19 mouse cellular contexts compared by ENCODE assay signal in the genomic region with DNA sequence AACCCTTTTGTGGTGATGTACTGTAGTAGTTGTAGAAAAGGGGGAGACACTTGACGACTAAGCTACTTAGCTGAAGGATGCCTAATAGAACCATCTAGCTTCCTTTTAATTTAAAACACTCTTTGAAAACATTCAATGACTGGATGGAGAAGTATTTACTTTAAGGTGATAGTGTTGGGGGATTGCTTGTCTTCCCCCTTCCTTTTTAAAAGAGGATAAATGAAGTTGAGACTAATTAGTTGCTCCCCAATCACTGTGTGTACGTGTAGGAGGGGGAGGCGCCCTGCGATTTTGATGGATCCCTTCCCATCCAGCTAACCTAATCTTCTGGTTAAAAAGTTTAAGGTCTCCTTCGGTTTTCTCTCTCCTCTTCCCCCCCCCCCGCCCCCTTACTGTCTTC. TPM values are rescaled to one million over a fixed set of nuclear protein-coding genes. Genes with fewer than 3 reads are reported as not detected.
DNase-seq lines count a peak whose midpoint lies in the region; ATAC-seq and TF ChIP-seq lines count a peak whose summit lies in the region.
"Had no signal": no experiment of that assay in that cellular context is flagged by ENCODE, and none has a peak within 500 bp of the region (broad histone marks: within the 10 kb centered on the region; RNA-seq: fewer than 3 reads in every experiment).

No protein-coding gene starts in this region.

- ATAC-seq in heart, postnatal 0 days (ENCODE audit: insufficient read depth, low read depth), result no peak
- ATAC-seq in midbrain, embryonic 14.5 days (ENCODE audit: low FRiP score, low TSS enrichment), result no peak
- ATAC-seq in midbrain, postnatal 0 days (ENCODE audit: low FRiP score), result no peak
- ATAC-seq in intestine, embryonic 15.5 days, result no peak
- ATAC-seq: forebrain, embryonic 16.5 days; inflammation-experienced regulatory T-cells, adult 6 months; midbrain, embryonic 16.5 days had no signal

- peak overlapping the region; percentile 56; the same call in 1 of the 2 replicates for H3K4me2 ChIP-seq in heart, postnatal 0 days (ENCODE audit: low read depth, low read length)
- no peak overlapping the region for H3K4me2 ChIP-seq in midbrain, embryonic 14.5 days (ENCODE audit: low read length)
- H3K4me2 ChIP-seq in midbrain, postnatal 0 days (ENCODE audit: low read depth, low read length, poor library complexity, severe bottlenecking), result no peak overlapping the region
- H3K4me2 ChIP-seq in intestine, embryonic 15.5 days (replicated peaks), result peak overlapping the region; percentile 58

- H3K9me3 ChIP-seq in heart, postnatal 0 days (replicated peaks; ENCODE audit: control insufficient read depth, low read length), result no peaks in the 10 kb centered on the region
- no peaks in the 10 kb centered on the region for H3K9me3 ChIP-seq in midbrain, embryonic 14.5 days (ENCODE audit: control insufficient read depth, low read length)
- H3K9me3 ChIP-seq in midbrain, postnatal 0 days (ENCODE audit: low read length), result no peaks in the 10 kb centered on the region
- H3K9me3 ChIP-seq in intestine, embryonic 15.5 days, result no peaks in the 10 kb centered on the region
- H3K9me3 ChIP-seq: hindbrain, embryonic 10.5 days; limb, embryonic 12.5 days had no signal

- no peaks in the 10 kb centered on the region for H3K4me1 ChIP-seq in heart, postnatal 0 days (ENCODE audit: control insufficient read depth, insufficient read depth)
- no peaks in the 10 kb centered on the region for H3K4me1 ChIP-seq in midbrain, embryonic 14.5 days (ENCODE audit: control insufficient read depth, insufficient read depth, low read length)
- H3K4me1 ChIP-seq in midbrain, postnatal 0 days (ENCODE audit: insufficient read depth, low read length), result no peaks in the 10 kb centered on the region
- H3K4me1 ChIP-seq in intestine, embryonic 15.5 days (replicated peaks), result peaks cover 2% of the 10 kb centered on the region; the same call in 1 of the 2 replicates

- peaks cover 89% of the 10 kb centered on the region for H3K27me3 ChIP-seq in heart, postnatal 0 days (ENCODE audit: control insufficient read depth, insufficient read depth, low read length)
- peaks cover 92% of the 10 kb centered on the region for H3K27me3 ChIP-seq in midbrain, embryonic 14.5 days (ENCODE audit: control insufficient read depth, insufficient read depth, low read length)
- peaks cover 79% of the 10 kb centered on the region for H3K27me3 ChIP-seq in midbrain, postnatal 0 days (ENCODE audit: insufficient read depth, low read length)
- peaks cover 45% of the 10 kb centered on the region for H3K27me3 ChIP-seq in intestine, embryonic 15.5 days (replicated peaks)

- H3K4me3 ChIP-seq in heart, postnatal 0 days (ENCODE audit: low read depth, low read length), result no peak overlapping the region
- no peak overlapping the region for H3K4me3 ChIP-seq in midbrain, embryonic 14.5 days (replicated peaks; ENCODE audit: low read depth, low read length)
- no peak overlapping the region for H3K4me3 ChIP-seq in midbrain, postnatal 0 days (ENCODE audit: low read depth, low read length)
- peak overlapping the region; percentile 46 for H3K4me3 ChIP-seq in intestine, embryonic 15.5 days (replicated peaks)
- H3K4me3 ChIP-seq: hindbrain, embryonic 10.5 days; layer of hippocampus, adult 2 months; left cerebral cortex, adult 2 months had no signal

- H3K9ac ChIP-seq in heart, postnatal 0 days (replicated peaks; ENCODE audit: low read depth, low read length), result no peak overlapping the region
- no peak overlapping the region for H3K9ac ChIP-seq in midbrain, embryonic 14.5 days (replicated peaks; ENCODE audit: low read length)
- no peak overlapping the region for H3K9ac ChIP-seq in midbrain, postnatal 0 days (replicated peaks; ENCODE audit: low read length, poor library complexity, severe bottlenecking)
- H3K9ac ChIP-seq in intestine, embryonic 15.5 days, result no peak overlapping the region
- H3K9ac ChIP-seq: limb, embryonic 12.5 days; liver, embryonic 14.5 days had no signal

- TF ChIP-seq CTCF in heart, postnatal 0 days (IDR thresholded peaks at IDR 0.05; ENCODE audit: low read depth), result no peak
- TF ChIP-seq CTCF in midbrain, postnatal 0 days (IDR thresholded peaks at IDR 0.05), result no peak

- DNase-seq in heart, adult 11 months, result peak; percentile 3
- DNase-seq in heart, postnatal 4 days, result no peak
- no peak for DNase-seq in heart, postnatal 0 days (ENCODE audit: low spot score)
- DNase-seq in heart, adult 18-20 months, result no peak
- DNase-seq in midbrain, embryonic 14.5 days, result peak; percentile 14
- no peak for DNase-seq in midbrain, postnatal 0 days (ENCODE audit: low spot score)
- no peak for DNase-seq in cerebellum, postnatal 25 days
- DNase-seq: cerebellum, adult 9-10 months; spleen, adult 18-20 months had no signal

- WGBS in heart, postnatal 0 days, result 6% methylated on average over 6 of the region's 6 CpGs
- WGBS in midbrain, embryonic 14.5 days, result under 1% methylated on average over 6 of the region's 6 CpGs
- 1% methylated on average over 6 of the region's 6 CpGs for WGBS in midbrain, postnatal 0 days
- 1% methylated on average over 6 of the region's 6 CpGs for WGBS in intestine, embryonic 15.5 days

- no peak overlapping the region for H3K27ac ChIP-seq in heart, postnatal 0 days (ENCODE audit: low read depth)
- H3K27ac ChIP-seq in midbrain, embryonic 14.5 days (replicated peaks; ENCODE audit: low read depth, low read length), result no peak overlapping the region
- no peak overlapping the region for H3K27ac ChIP-seq in midbrain, postnatal 0 days (ENCODE audit: low read depth, low read length)
- H3K27ac ChIP-seq in intestine, embryonic 15.5 days, result no peak overlapping the region
- H3K27ac ChIP-seq: hindbrain, embryonic 10.5 days; layer of hippocampus, adult 2 months; left cerebral cortex, adult 2 months; limb, embryonic 12.5 days; liver, embryonic 14.5 days had no signal

- TF ChIP-seq EP300 in heart, postnatal 0 days (IDR thresholded peaks at IDR 0.05; ENCODE audit: low read depth), result no peak

- no peaks in the 10 kb centered on the region for H3K36me3 ChIP-seq in heart, postnatal 0 days (replicated peaks; ENCODE audit: control insufficient read depth, insufficient read depth, low read length)
- no peaks in the 10 kb centered on the region for H3K36me3 ChIP-seq in midbrain, embryonic 14.5 days (ENCODE audit: control insufficient read depth, insufficient read depth, low read length)
- no peaks in the 10 kb centered on the region for H3K36me3 ChIP-seq in midbrain, postnatal 0 days (ENCODE audit: insufficient read depth, low read length)
- H3K36me3 ChIP-seq in intestine, embryonic 15.5 days, result no peaks in the 10 kb centered on the region
- H3K36me3 ChIP-seq: hindbrain, embryonic 10.5 days; limb, embryonic 12.5 days had no signal

RNA-seq across cellular contexts. Expression of gene Pitx2, which starts 23.7 kb away (rescaled TPM):
- total RNA-seq in heart, postnatal 4 days (2021), result 10 to 100 TPM in 1 of 2 experiments, 1 to 10 TPM in 1; 9.4 to 12.8 TPM
- total RNA-seq in heart, postnatal 0 days (2014; rRNA removed; ENCODE audit: low replicate concordance), result 3.9 and 4.1 TPM in 2 replicates
- 11.7 and 13.0 TPM in 2 replicates for polyA plus RNA-seq in heart, postnatal 0 days (2015; fragmentation: Nextera tagmentation; extraction: Ambion mirVana)
- total RNA-seq in heart, adult 18-20 months (2021), result under 1 TPM; 0.36 to 0.50 TPM
- polyA plus RNA-seq in midbrain, embryonic 14.5 days (2014; fragmentation: Nextera tagmentation; extraction: Ambion mirVana), result 27.0 and 27.5 TPM in 2 replicates
- total RNA-seq in midbrain, postnatal 0 days (2014; rRNA removed), result 10.4 and 13.5 TPM in 2 replicates
- polyA plus RNA-seq in midbrain, postnatal 0 days (2015; fragmentation: Nextera tagmentation; extraction: Ambion mirVana), result 28.7 and 29.9 TPM in 2 replicates
- polyA plus RNA-seq in intestine, embryonic 15.5 days (2015; fragmentation: Nextera tagmentation; extraction: Ambion mirVana), result 39.4 and 45.2 TPM in 2 replicates
- total RNA-seq: layer of hippocampus, adult 2 months; left cerebral cortex, adult 2 months; MEL had no signal

Comparison
In these comparisons a context has a peak if more than half of its experiments do, and no peak if none do; other contexts are left out.
1. DNase-seq: peak in heart, adult 11 months (single experiment) and midbrain, embryonic 14.5 days (single experiment); none in heart, postnatal 4 days (single experiment), heart, postnatal 0 days (single experiment), heart, adult 18-20 months (0 of 2), midbrain, postnatal 0 days (single experiment) and cerebellum, postnatal 25 days (0 of 2).
2. H3K4me2 ChIP-seq: peak in heart, postnatal 0 days (single experiment) and intestine, embryonic 15.5 days (single experiment); none in midbrain, embryonic 14.5 days (single experiment) and midbrain, postnatal 0 days (single experiment).